Mouse (Mus musculus) midbrain, postnatal 0 days (tissue): ENCODE measurements around the gene Fuca1. TPM values are rescaled to one million over a fixed set of nuclear protein-coding genes. Genes with fewer than 3 reads are reported as not detected.

ENCODE experiments used
- ATAC-seq: fragments of 200-750 bp; cut with Nextera tagmentation; 2 replicates; pipeline ENCODE4 v1.8.0; 2017; ENCODE audit warnings: moderate number of reproducible peaks, mild to moderate bottlenecking, moderate TSS enrichment, moderate library complexity; ENCODE audit not compliant: low FRiP score
- DNase-seq: peaks from one replicate; pipeline ENCODE4 v3.0.0-alpha.2; 2015; ENCODE audit warnings: low spot score
- H3K27ac ChIP-seq: fragments of 300-500 bp; sonication (generic); 2 replicates; pipeline ENCODE4 v1.5.1; 2014; ENCODE audit warnings: low read depth, mild to moderate bottlenecking, low read length, mixed read lengths
- H3K27me3 ChIP-seq: fragments of 300-500 bp; sonication (generic); 2 replicates; pipeline ENCODE4 v1.6.1; 2014; ENCODE audit warnings: low read length, control low read depth, mixed read lengths; ENCODE audit not compliant: insufficient read depth
- H3K36me3 ChIP-seq: fragments of 300-500 bp; sonication (generic); 2 replicates; pipeline ENCODE4 v1.6.1; 2014; ENCODE audit warnings: low read length, control low read depth, mixed read lengths; ENCODE audit not compliant: insufficient read depth
- H3K4me1 ChIP-seq: fragments of 300-500 bp; sonication (generic); 2 replicates; pipeline ENCODE4 v1.6.1; 2014; ENCODE audit warnings: mild to moderate bottlenecking, control low read depth, antibody characterized with exemption, low read length, mixed read lengths; ENCODE audit not compliant: insufficient read depth
- H3K4me2 ChIP-seq: fragments of 300-500 bp; sonication (generic); 2 replicates; pipeline ENCODE4 v1.6.1; 2014; ENCODE audit warnings: low read depth, mild to moderate bottlenecking, low read length, mixed read lengths; ENCODE audit not compliant: poor library complexity, severe bottlenecking
- H3K4me3 ChIP-seq: fragments of 300-500 bp; sonication (generic); 2 replicates; pipeline ENCODE4 v1.5.1; 2014; ENCODE audit warnings: low read depth, mild to moderate bottlenecking, low read length, moderate library complexity
- H3K9ac ChIP-seq: fragments of 300-500 bp; sonication (generic); replicated peaks from 2 replicates; pipeline ENCODE4 v1.6.1; 2014; ENCODE audit warnings: mild to moderate bottlenecking, low read length, moderate library complexity, mixed read lengths; ENCODE audit not compliant: poor library complexity, severe bottlenecking
- H3K9me3 ChIP-seq: fragments of 300-500 bp; sonication (generic); 2 replicates; pipeline ENCODE4 v1.6.1; 2016; ENCODE audit warnings: low read length, control low read depth
- CTCF ChIP-seq: IDR thresholded peaks from 2 replicates; pipeline ENCODE4 v1.5.1; 2016; ENCODE audit warnings: antibody characterized with exemption, mild to moderate bottlenecking
- WGBS: fragments of 180-500 bp; shearing (Covaris S2); extraction: QIAGEN DNeasy Blood & Tissue Kit; methylation state at CpG from one replicate; pipeline ENCODE4 v1.1.7; 2014; 5-methylcytosine and 5-hydroxymethylcytosine counted together
- polyA plus RNA-seq: library from polyadenylated mRNA; unstranded; fragments of >200 nt; fragmentation: Nextera tagmentation; extraction: Ambion mirVana; gene quantifications from 2 replicates; pipeline ENCODE4 v1.2.1, GENCODE M21; 2015
- total RNA-seq: library from RNA; depleted of rRNA; stranded (reverse); fragments of >200 nt; gene quantifications from 2 replicates; pipeline ENCODE4 v1.2.3, GENCODE M21; 2014; rRNA removed

Fuca1 gene
- total and polyA plus RNA-seq, 2 experiments from 2014 or later, result 37.8 to 92.7 TPM

DNA sequence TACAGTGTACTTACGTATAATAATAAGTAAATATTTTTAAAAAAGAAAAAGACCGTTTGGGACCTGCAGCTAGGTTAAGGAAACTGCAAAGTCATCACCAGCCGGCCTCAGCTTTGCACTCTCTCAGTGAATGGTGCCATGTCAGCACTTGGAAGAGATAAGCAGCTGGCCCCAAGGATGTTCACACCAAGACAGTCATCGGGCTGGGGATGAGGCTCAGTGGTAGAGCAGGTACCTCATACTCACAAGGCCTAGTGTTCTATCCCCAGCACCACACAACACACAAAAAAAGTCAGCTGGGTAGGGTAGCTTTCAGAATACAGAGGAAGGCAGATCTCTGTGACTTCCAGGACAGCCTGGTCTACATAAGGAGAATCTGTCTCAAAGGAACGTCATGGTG lies 64.7 kb downstream of the Fuca1 start:
- no peak for TF ChIP-seq CTCF
- Histone ChIP-seq H3K27ac (no peak overlapping the region), H3K9ac (no peak overlapping the region), H3K9me3 (no peaks in the 10 kb centered on the region), H3K4me2 (no peak overlapping the region), H3K4me3 (no peak overlapping the region), H3K27me3 (no peaks in the 10 kb centered on the region), H3K36me3 (0 out of 2 replicates have a peak, but pooled peaks cover 3% of the 10 kb centered on the region), H3K4me1 (peaks cover 7% of the 10 kb centered on the region)
- no peak for DNase-seq
- no peak for ATAC-seq
- WGBS, result 92% methylated on average over 5 of the region's 5 CpGs

GRCm38 (mm10) chr4:135985769-135986168 lies 65.2 kb downstream of the Fuca1 start:
- no peaks in the 10 kb centered on the region for H3K9me3 ChIP-seq
- 94% methylated on average over 7 of the region's 7 CpGs for WGBS
- peak overlapping the region; percentile 84 for H3K4me2 ChIP-seq
- no peak for DNase-seq
- no peak for ATAC-seq
- H3K27me3 ChIP-seq, result no peaks in the 10 kb centered on the region
- 0 out of 2 replicates have a peak, but pooled peaks cover 1% of the 10 kb centered on the region for H3K36me3 ChIP-seq
- H3K4me3 ChIP-seq, result peak overlapping the region; percentile 88
- peaks cover 7% of the 10 kb centered on the region for H3K4me1 ChIP-seq
- H3K27ac ChIP-seq, result no peak overlapping the region
- H3K9ac ChIP-seq, result no peak overlapping the region
- no peak for TF ChIP-seq CTCF

DNA sequence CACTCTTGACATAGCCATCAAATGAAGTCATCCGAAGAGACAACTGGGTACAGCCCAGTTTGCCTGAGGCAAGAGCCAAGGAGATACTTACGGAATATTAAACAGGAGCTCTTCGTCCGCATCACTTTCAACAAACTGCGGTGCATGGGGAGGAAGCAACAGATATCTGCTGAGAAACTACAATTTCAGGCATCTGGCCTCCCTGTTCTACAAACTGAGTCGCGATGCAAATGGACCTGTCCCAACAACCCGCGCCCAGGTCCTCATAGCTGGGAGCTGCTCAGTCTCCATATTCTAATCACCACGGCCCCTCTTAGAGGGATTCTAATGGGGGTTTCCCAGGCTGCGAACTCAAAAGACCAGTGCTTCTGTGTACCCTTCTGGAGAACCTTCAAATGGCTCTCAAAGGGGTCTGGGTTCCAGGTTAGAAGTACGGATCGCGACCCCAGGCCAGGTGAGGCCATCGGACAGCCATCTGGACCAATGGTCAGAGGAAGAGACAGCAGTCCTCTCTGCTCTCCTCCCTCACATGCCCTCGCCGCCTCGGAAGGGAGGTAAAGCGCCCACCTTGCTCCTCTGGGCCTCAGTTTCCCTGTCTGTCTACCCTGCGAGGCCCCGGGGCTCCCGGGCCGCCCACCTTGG lies 65.9 kb downstream of the Fuca1 start:
- 9% methylated on average over 22 of the region's 23 CpGs for WGBS
- H3K27ac ChIP-seq, result peak overlapping the region; percentile 57
- DNase-seq (no peak), ATAC-seq (peak; percentile 48)
- H3K9ac ChIP-seq, result peak overlapping the region; percentile 95
- H3K27me3 ChIP-seq, result no peaks in the 10 kb centered on the region
- peak overlapping the region; percentile 84 for H3K4me2 ChIP-seq
- H3K36me3 ChIP-seq, result no peaks in the 10 kb centered on the region
- H3K9me3 ChIP-seq, result no peaks in the 10 kb centered on the region
- no peak for TF ChIP-seq CTCF
- peak overlapping the region; percentile 88 for H3K4me3 ChIP-seq
- H3K4me1 ChIP-seq, result peaks cover 7% of the 10 kb centered on the region

DNA sequence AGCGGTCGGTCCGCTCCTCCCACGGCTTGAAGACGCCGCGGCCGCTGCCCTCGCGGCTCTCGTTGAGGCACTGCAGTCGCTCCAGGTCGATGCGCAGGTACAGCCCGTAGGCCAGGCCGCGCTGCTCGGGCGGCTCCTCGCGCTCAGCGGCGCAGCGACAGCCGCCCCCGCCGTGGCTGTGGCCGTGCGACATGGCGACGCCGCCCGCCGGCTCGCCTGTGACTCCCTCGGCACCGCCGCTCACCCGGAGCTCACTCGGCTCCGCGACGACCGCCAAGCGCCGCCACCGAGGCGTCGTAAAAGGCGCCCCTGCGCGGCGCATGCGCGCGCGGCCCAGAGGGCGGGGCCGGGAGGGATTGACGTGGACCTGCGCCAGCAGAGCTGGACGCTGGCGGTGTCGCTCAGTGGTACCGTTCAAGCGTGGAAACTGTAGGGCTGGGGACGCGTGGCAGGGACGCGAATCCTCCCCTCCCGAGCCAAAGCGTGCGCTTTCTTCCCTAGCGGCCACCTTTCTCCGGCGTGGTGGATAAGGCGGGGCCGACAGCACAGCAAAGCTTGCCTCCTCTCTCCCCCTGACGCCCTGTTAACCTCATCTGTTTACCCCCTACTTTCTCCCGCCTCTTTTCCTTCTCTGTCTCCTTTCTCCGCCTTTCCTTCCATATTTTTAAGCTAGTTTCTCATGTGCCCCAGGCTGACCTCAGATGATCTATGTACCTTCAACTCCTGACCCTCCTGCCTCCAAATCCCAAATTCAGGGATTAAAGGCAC lies 66.6 kb downstream of the Fuca1 start, which contains the start of gene Pithd1:
Gene Pithd1, minus strand, starts transcription at position 322 of the 768 bp plus-strand sequence.
- peaks cover 7% of the 10 kb centered on the region for H3K4me1 ChIP-seq
- H3K27me3 ChIP-seq, result no peaks in the 10 kb centered on the region
- H3K36me3 ChIP-seq, result no peaks in the 10 kb centered on the region
- WGBS, result under 1% methylated on average over 66 of the region's 81 CpGs
- H3K9ac ChIP-seq, result peak within 1 kb of the TSS; percentile 95
- no peaks in the 10 kb centered on the region for H3K9me3 ChIP-seq
- H3K4me3 ChIP-seq, result peak within 1 kb of the TSS; percentile 88
- peak within 1 kb of the TSS; percentile 84 for H3K4me2 ChIP-seq
- peak; percentile 59 for TF ChIP-seq CTCF
- peak within 1 kb of the TSS; percentile 57 for H3K27ac ChIP-seq
- DNase-seq, result peak; percentile 94
- ATAC-seq, result peak; percentile 89

GRCm38 (mm10) chr4:135987714-135988113 lies 67.2 kb downstream of the Fuca1 start:
- WGBS, result 60% methylated on average over 9 of the region's 9 CpGs
- ATAC-seq, result no peak
- peak overlapping the region; percentile 84 for H3K4me2 ChIP-seq

More at GRCm38 (mm10) chr4:135987714-135988113, 67.2 kb downstream of the Fuca1 start:
- Histone ChIP-seq H3K4me3 (peak overlapping the region; percentile 88), H3K36me3 (no peaks in the 10 kb centered on the region), H3K27me3 (no peaks in the 10 kb centered on the region), H3K9me3 (no peaks in the 10 kb centered on the region), H3K4me1 (peaks cover 7% of the 10 kb centered on the region), H3K9ac (peak overlapping the region; percentile 95; the same call in 1 of the 2 replicates), H3K27ac (peak overlapping the region; percentile 57)
- DNase-seq, result no peak
- no peak for TF ChIP-seq CTCF

Other genes with a start within 250 kb of the Fuca1 start
- gene Ifnlr1, start 234.4 kb upstream of the Fuca1 start, total RNA-seq, result 0.22 and 0.28 TPM in 2 replicates
- gene Ifnlr1, start 234.4 kb upstream of the Fuca1 start, polyA plus RNA-seq, result 0.06 and 0.10 TPM in 2 replicates
- gene Il22ra1, start 192.6 kb upstream of the Fuca1 start, total RNA-seq, result 0.11 TPM in 1 of 2 replicates, not detected in the other
- gene Il22ra1, start 192.6 kb upstream of the Fuca1 start, polyA plus RNA-seq, result not detected in 2 replicates
- 0.60 and 0.99 TPM in 2 replicates for gene Myom3, start 161.0 kb upstream of the Fuca1 start, total RNA-seq
- 1.4 and 1.6 TPM in 2 replicates for gene Myom3, start 161.0 kb upstream of the Fuca1 start, polyA plus RNA-seq
- 66.6 and 92.7 TPM in 2 replicates for gene Srsf10, start 65.0 kb upstream of the Fuca1 start, total RNA-seq
- 134 and 155 TPM in 2 replicates for gene Srsf10, start 65.0 kb upstream of the Fuca1 start, polyA plus RNA-seq
- gene Pnrc2, start 46.9 kb upstream of the Fuca1 start, total RNA-seq, result 52.6 and 64.4 TPM in 2 replicates
- 67.6 and 72.6 TPM in 2 replicates for gene Pnrc2, start 46.9 kb upstream of the Fuca1 start, polyA plus RNA-seq
- 0.19 and 0.55 TPM in 2 replicates for gene Cnr2, start 25.3 kb upstream of the Fuca1 start, total RNA-seq
- gene Cnr2, start 25.3 kb upstream of the Fuca1 start, polyA plus RNA-seq, result 0.04 and 0.17 TPM in 2 replicates
- gene Hmgcl, start 25.7 kb downstream of the Fuca1 start, total RNA-seq, result 26.9 and 33.0 TPM in 2 replicates
- 54.1 and 58.9 TPM in 2 replicates for gene Hmgcl, start 25.7 kb downstream of the Fuca1 start, polyA plus RNA-seq
- gene Gale, start 43.0 kb downstream of the Fuca1 start, total RNA-seq, result 33.5 and 47.5 TPM in 2 replicates
- gene Gale, start 43.0 kb downstream of the Fuca1 start, polyA plus RNA-seq, result 36.7 and 41.6 TPM in 2 replicates
- 157 and 182 TPM in 2 replicates for gene Lypla2, start 51.9 kb downstream of the Fuca1 start, total RNA-seq
- 212 and 227 TPM in 2 replicates for gene Lypla2, start 51.9 kb downstream of the Fuca1 start, polyA plus RNA-seq
- gene Pithd1, start 66.5 kb downstream of the Fuca1 start, total RNA-seq, result 61.6 and 67.9 TPM in 2 replicates
- gene Pithd1, start 66.5 kb downstream of the Fuca1 start, polyA plus RNA-seq, result 90.5 and 101 TPM in 2 replicates
- 23.3 and 27.7 TPM in 2 replicates for gene Eloa, start 101.0 kb downstream of the Fuca1 start, total RNA-seq
- 19.0 and 19.3 TPM in 2 replicates for gene Eloa, start 101.0 kb downstream of the Fuca1 start, polyA plus RNA-seq
- 601 and 1,077 TPM in 2 replicates for gene Rpl11, start 132.7 kb downstream of the Fuca1 start, total RNA-seq
- gene Rpl11, start 132.7 kb downstream of the Fuca1 start, polyA plus RNA-seq, result 273 and 275 TPM in 2 replicates
- gene Id3, start 222.8 kb downstream of the Fuca1 start, total RNA-seq, result 121 and 208 TPM in 2 replicates
- 148 and 156 TPM in 2 replicates for gene Id3, start 222.8 kb downstream of the Fuca1 start, polyA plus RNA-seq